Mouse (Mus musculus): Measurements from ENCODE around the gene Prr15l. TPM values are rescaled to one million over a fixed set of nuclear protein-coding genes. Genes with fewer than 3 reads are reported as not detected.

Prr15l gene
- polyA plus RNA-seq, 1 experiment from 2014 or later: 0.16 TPM

DNA sequence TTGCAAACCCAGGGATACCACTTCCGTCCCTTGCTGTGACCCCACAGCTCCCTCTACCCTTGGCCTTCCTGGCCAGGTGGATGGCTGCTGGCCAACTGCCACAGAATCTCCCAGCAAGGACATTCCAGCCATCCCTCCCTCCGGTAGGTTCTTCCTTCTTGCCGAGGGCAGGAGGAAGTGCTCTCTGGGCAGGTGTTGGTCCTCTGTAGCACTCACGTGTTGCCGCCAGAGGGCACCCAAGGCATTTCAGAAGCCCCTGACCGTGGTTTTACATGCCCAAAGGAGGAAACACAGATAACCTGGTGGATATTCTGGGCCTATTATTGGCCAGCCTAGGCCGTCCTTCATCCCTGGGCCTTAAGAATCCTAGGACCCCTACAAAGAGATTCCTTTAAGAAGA is 54.5 kb downstream of the Prr15l start:
- no peak for ATAC-seq (ENCODE audit: low FRiP score, low TSS enrichment)
- WGBS: 3% methylated on average over 7 of the region's 7 CpGs
- Histone ChIP-seq H3K9ac (replicated peaks; ENCODE audit: low read length) (no peak overlapping the region), H3K4me2 (ENCODE audit: low read length) (peak overlapping the region; percentile 23; the same call in 1 of the 2 replicates), H3K4me1 (ENCODE audit: control insufficient read depth, insufficient read depth, low read length) (0 out of 2 replicates have a peak, but pooled peaks cover 5% of the 10 kb centered on the region), H3K4me3 (replicated peaks; ENCODE audit: low read depth, low read length) (no peak overlapping the region), H3K9me3 (ENCODE audit: control insufficient read depth, low read length) (no peaks in the 10 kb centered on the region), H3K27ac (replicated peaks; ENCODE audit: low read depth, low read length) (no peak overlapping the region), H3K36me3 (ENCODE audit: control insufficient read depth, insufficient read depth, low read length) (no peaks in the 10 kb centered on the region), H3K27me3 (ENCODE audit: control insufficient read depth, insufficient read depth, low read length) (no peaks in the 10 kb centered on the region; the same call in 1 of the 2 replicates)
- DNase-seq: peak; percentile 91

DNA sequence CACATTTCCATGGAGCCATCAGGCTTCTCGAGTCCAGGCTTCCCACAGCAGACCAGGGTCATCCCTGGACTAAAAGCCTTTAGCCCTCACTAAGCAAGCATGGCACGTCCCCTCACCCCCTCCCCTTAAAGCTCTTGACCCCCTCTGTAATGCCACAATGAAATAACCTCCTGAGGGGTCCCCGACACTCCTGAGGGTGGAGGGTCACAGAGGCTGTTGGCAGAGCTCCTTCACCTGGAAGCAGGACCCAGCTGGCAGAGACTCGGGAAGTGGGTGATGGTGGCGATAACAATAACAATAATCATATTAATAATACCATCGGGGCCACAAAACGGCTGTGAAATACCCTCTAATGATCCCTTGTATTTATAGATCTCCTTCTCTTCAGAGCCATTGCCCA is 55.0 kb downstream of the Prr15l start, which contains the start of gene Sp2:
Sp2 (minus strand) TSS at position 101 of the 400 bp plus-strand sequence.
- no peak for DNase-seq
- no peak for ATAC-seq (ENCODE audit: low FRiP score, low TSS enrichment)
- Histone ChIP-seq H3K4me3 (replicated peaks; ENCODE audit: low read depth, low read length) (no peak within 1 kb of the TSS), H3K9ac (replicated peaks; ENCODE audit: low read length) (no peak within 1 kb of the TSS), H3K4me2 (ENCODE audit: low read length) (peak within 1 kb of the TSS; percentile 23; the same call in 1 of the 2 replicates), H3K4me1 (ENCODE audit: control insufficient read depth, insufficient read depth, low read length) (peaks cover 5% of the 10 kb centered on the region; the same call in 1 of the 2 replicates), H3K27ac (replicated peaks; ENCODE audit: low read depth, low read length) (no peak within 1 kb of the TSS), H3K27me3 (ENCODE audit: control insufficient read depth, insufficient read depth, low read length) (no peaks in the 10 kb centered on the region; the same call in 1 of the 2 replicates), H3K9me3 (ENCODE audit: control insufficient read depth, low read length) (no peaks in the 10 kb centered on the region), H3K36me3 (ENCODE audit: control insufficient read depth, insufficient read depth, low read length) (no peaks in the 10 kb centered on the region)
- WGBS: 78% methylated on average over 7 of the region's 7 CpGs

DNA sequence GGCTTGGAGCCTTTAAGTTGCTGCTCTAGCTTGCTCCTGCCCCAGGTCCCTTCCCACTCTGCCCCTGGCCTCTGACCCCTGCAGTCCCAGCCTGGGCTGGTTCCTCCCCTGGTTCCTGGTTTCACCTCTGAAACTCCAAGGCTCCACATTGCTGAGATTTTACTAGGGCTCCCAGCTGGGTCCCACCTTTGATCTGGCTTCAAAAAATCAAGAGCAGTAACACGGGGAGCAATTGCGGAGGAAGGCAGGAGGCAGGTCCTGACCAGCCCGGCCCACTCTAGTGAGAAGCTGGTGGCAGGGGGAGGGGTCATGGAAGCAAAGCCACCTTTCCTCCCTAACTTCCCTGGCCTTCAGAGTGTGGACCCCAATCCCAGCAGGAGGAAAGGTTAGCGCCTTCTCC is 57.0 kb downstream of the Prr15l start:
- H3K36me3 ChIP-seq (ENCODE audit: control insufficient read depth, insufficient read depth, low read length): no peaks in the 10 kb centered on the region
- H3K4me3 ChIP-seq (replicated peaks; ENCODE audit: low read depth, low read length): no peak overlapping the region
- no peak overlapping the region for H3K9ac ChIP-seq (replicated peaks; ENCODE audit: low read length)
- no peak overlapping the region for H3K4me2 ChIP-seq (ENCODE audit: low read length)
- H3K27me3 ChIP-seq (ENCODE audit: control insufficient read depth, insufficient read depth, low read length): peaks cover 2% of the 10 kb centered on the region; the same call in 1 of the 2 replicates
- no peaks in the 10 kb centered on the region for H3K9me3 ChIP-seq (ENCODE audit: control insufficient read depth, low read length)
- WGBS: 20% methylated on average over 4 of the region's 4 CpGs
- H3K4me1 ChIP-seq (ENCODE audit: control insufficient read depth, insufficient read depth, low read length): peaks cover 8% of the 10 kb centered on the region; the same call in 1 of the 2 replicates
- ATAC-seq (ENCODE audit: low FRiP score, low TSS enrichment) (no peak), DNase-seq (no peak)
- no peak overlapping the region for H3K27ac ChIP-seq (replicated peaks; ENCODE audit: low read depth, low read length)

DNA sequence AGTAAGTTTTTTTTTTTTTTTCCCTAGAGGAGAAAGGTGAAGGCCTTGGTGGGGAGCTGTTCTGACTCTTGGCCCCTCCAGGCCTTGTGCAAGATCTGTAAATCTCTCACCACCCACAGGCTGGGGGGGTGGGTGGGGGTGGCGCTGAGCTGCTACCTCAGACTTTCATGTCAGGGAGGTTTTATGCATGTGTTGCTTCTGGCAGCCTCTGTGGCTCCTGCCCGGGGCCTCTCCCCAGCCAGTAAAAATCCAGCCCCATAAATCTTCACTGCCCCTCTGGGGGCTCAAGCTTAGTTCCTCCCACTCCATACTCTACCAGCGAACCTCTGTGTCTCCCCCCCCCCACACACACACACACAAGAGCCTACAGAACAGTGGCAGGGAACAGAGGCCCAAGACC is 58.6 kb downstream of the Prr15l start:
- 58% methylated on average over 3 of the region's 3 CpGs for WGBS
- Histone ChIP-seq H3K4me2 (ENCODE audit: low read length) (no peak overlapping the region), H3K4me1 (ENCODE audit: control insufficient read depth, insufficient read depth, low read length) (peaks cover 8% of the 10 kb centered on the region; the same call in 1 of the 2 replicates), H3K36me3 (ENCODE audit: control insufficient read depth, insufficient read depth, low read length) (no peaks in the 10 kb centered on the region), H3K27me3 (ENCODE audit: control insufficient read depth, insufficient read depth, low read length) (peaks cover 2% of the 10 kb centered on the region; the same call in 1 of the 2 replicates), H3K9me3 (ENCODE audit: control insufficient read depth, low read length) (no peaks in the 10 kb centered on the region), H3K9ac (replicated peaks; ENCODE audit: low read length) (no peak overlapping the region), H3K27ac (replicated peaks; ENCODE audit: low read depth, low read length) (no peak overlapping the region), H3K4me3 (replicated peaks; ENCODE audit: low read depth, low read length) (no peak overlapping the region)
- no peak for ATAC-seq (ENCODE audit: low FRiP score, low TSS enrichment)
- no peak for DNase-seq

Other genes starting within 250 kb of the Prr15l start
- gene Snx11, start 150.5 kb upstream of the Prr15l start, polyA plus RNA-seq (2014; fragmentation: Nextera tagmentation; extraction: Ambion mirVana): 25.8 and 29.6 TPM in 2 replicates
- gene Cbx1, start 139.0 kb upstream of the Prr15l start, polyA plus RNA-seq (2014; fragmentation: Nextera tagmentation; extraction: Ambion mirVana): 73.9 and 76.4 TPM in 2 replicates
- 40.1 and 46.3 TPM in 2 replicates for gene Nfe2l1, start 98.1 kb upstream of the Prr15l start, polyA plus RNA-seq (2014; fragmentation: Nextera tagmentation; extraction: Ambion mirVana)
- gene Copz2, start 78.2 kb upstream of the Prr15l start, polyA plus RNA-seq (2014; fragmentation: Nextera tagmentation; extraction: Ambion mirVana): 6.5 and 16.0 TPM in 2 replicates
- gene Cdk5rap3, start 11.6 kb upstream of the Prr15l start, polyA plus RNA-seq (2014; fragmentation: Nextera tagmentation; extraction: Ambion mirVana): 85.2 and 90.2 TPM in 2 replicates
- 18.9 and 20.9 TPM in 2 replicates for gene Pnpo, start 15.9 kb downstream of the Prr15l start, polyA plus RNA-seq (2014; fragmentation: Nextera tagmentation; extraction: Ambion mirVana)
- gene Sp2, start 54.9 kb downstream of the Prr15l start, polyA plus RNA-seq (2014; fragmentation: Nextera tagmentation; extraction: Ambion mirVana): 12.3 and 17.2 TPM in 2 replicates
- 0.15 TPM in 1 of 2 replicates, not detected in the other for gene Sp6, start 85.3 kb downstream of the Prr15l start, polyA plus RNA-seq (2014; fragmentation: Nextera tagmentation; extraction: Ambion mirVana)
- gene Scrn2, start 101.8 kb downstream of the Prr15l start, polyA plus RNA-seq (2014; fragmentation: Nextera tagmentation; extraction: Ambion mirVana): 11.3 and 15.6 TPM in 2 replicates
- 2.3 and 3.0 TPM in 2 replicates for gene Lrrc46, start 113.3 kb downstream of the Prr15l start, polyA plus RNA-seq (2014; fragmentation: Nextera tagmentation; extraction: Ambion mirVana)
- 54.2 and 62.2 TPM in 2 replicates for gene Mrpl10, start 113.5 kb downstream of the Prr15l start, polyA plus RNA-seq (2014; fragmentation: Nextera tagmentation; extraction: Ambion mirVana)
- gene Osbpl7, start 122.5 kb downstream of the Prr15l start, polyA plus RNA-seq (2014; fragmentation: Nextera tagmentation; extraction: Ambion mirVana): 7.8 and 8.9 TPM in 2 replicates
- gene Tbx21, start 187.2 kb downstream of the Prr15l start, polyA plus RNA-seq (2014; fragmentation: Nextera tagmentation; extraction: Ambion mirVana): 0.13 TPM in 1 of 2 replicates, not detected in the other
- 9.1 and 9.2 TPM in 2 replicates for gene Tbkbp1, start 223.4 kb downstream of the Prr15l start, polyA plus RNA-seq (2014; fragmentation: Nextera tagmentation; extraction: Ambion mirVana)

All from midbrain, embryonic 14.5 days (tissue).